Mouse (Mus musculus) limb, embryonic 14.5 days (tissue): ENCODE data around the gene Mlph. TPM values are rescaled to one million over a fixed set of nuclear protein-coding genes. Genes with fewer than 3 reads are reported as not detected.

Source experiments
- ATAC-seq: fragments of 200-750 bp; cut with Nextera tagmentation; 2 replicates; pipeline ENCODE4 v1.8.0; 2017; ENCODE audit warnings: low read depth, moderate number of reproducible peaks, moderate TSS enrichment; ENCODE audit not compliant: low FRiP score
- DNase-seq: peaks from one replicate; pipeline ENCODE4 v3.0.0-alpha.2; 2015; ENCODE audit warnings: low spot score
- H3K27ac ChIP-seq: fragments of 300-500 bp; sonication (generic); replicated peaks from 2 replicates; pipeline ENCODE4 v1.5.1; 2014; ENCODE audit warnings: low read depth, mild to moderate bottlenecking, low read length, moderate library complexity, mixed read lengths
- H3K27me3 ChIP-seq: fragments of 300-500 bp; sonication (generic); 2 replicates; pipeline ENCODE4 v1.6.1; 2014; ENCODE audit warnings: low read length, mixed read lengths; ENCODE audit not compliant: control insufficient read depth, insufficient read depth
- H3K36me3 ChIP-seq: fragments of 300-500 bp; sonication (generic); 2 replicates; pipeline ENCODE4 v1.6.1; 2014; ENCODE audit warnings: mild to moderate bottlenecking, low read length, moderate library complexity, mixed read lengths; ENCODE audit not compliant: control insufficient read depth, insufficient read depth
- H3K4me1 ChIP-seq: fragments of 300-500 bp; sonication (generic); 2 replicates; pipeline ENCODE4 v1.6.1; 2014; ENCODE audit warnings: antibody characterized with exemption, low read length, mixed read lengths; ENCODE audit not compliant: control insufficient read depth, insufficient read depth
- H3K4me2 ChIP-seq: fragments of 300-500 bp; sonication (generic); replicated peaks from 2 replicates; pipeline ENCODE4 v1.6.1; 2014; ENCODE audit warnings: low read depth, mild to moderate bottlenecking, low read length, moderate library complexity; ENCODE audit not compliant: severe bottlenecking
- H3K4me3 ChIP-seq: fragments of 300-500 bp; sonication (generic); replicated peaks from 2 replicates; pipeline ENCODE4 v1.5.1; 2014; ENCODE audit warnings: low read length
- H3K9ac ChIP-seq: fragments of 300-500 bp; sonication (generic); 2 replicates; pipeline ENCODE4 v1.6.1; 2014; ENCODE audit warnings: mild to moderate bottlenecking, low read depth, low read length, moderate library complexity; ENCODE audit not compliant: severe bottlenecking
- H3K9me3 ChIP-seq: fragments of 300-500 bp; sonication (generic); 2 replicates; pipeline ENCODE4 v1.6.1; 2016; ENCODE audit warnings: low read length; ENCODE audit not compliant: control insufficient read depth
- POLR2A ChIP-seq: fragments of 200-500 bp; IDR thresholded peaks from 2 replicates; pipeline ENCODE4 v1.8.0; 2012; ENCODE audit warnings: inconsistent platforms, mild to moderate bottlenecking, moderate library complexity, borderline replicate concordance; ENCODE audit not compliant: insufficient read depth, insufficient read length; ENCODE audit errors: extremely low read depth
- WGBS: fragments of 180-500 bp; shearing (Covaris S2); extraction: QIAGEN DNeasy Blood & Tissue Kit; methylation state at CpG from one replicate; pipeline ENCODE4 v1.1.7; 2014; 5-methylcytosine and 5-hydroxymethylcytosine counted together
- polyA plus RNA-seq, 2 experiments: library from polyadenylated mRNA; depleted of rRNA in 1 of 2; stranded (reverse) in 1 of 2; unstranded in 1 of 2; fragments of >200 nt; fragmentation: Nextera tagmentation in 1 of 2; extraction: Ambion mirVana in 1 of 2; gene quantifications; 2 replicates each; pipeline versions ENCODE4 v1.2.1 to v1.2.3; 2012 to 2014

Mlph gene
- polyA plus RNA-seq, 2 experiments, result 1.3 to 1.5 TPM

DNA sequence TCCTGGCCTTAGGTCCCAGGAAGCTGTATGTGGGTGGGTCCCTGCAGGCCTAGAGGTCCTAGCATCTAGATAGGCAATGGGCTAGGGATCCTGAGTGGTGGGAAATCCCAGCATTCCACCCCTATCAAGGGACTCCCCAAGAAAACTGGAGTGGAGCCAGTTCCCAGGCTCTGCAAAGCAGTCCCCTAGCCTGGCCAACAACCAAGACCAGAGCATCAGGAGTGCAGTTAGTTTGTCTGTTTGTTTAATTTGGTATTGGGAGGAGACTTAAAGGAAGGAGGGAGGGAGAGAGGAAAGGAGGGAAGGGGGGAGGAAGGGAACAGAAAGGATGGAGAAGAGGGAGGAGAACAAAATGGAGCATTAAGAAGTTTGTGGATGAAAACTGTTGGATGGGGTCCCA is 5.7 kb upstream of the Mlph start:
- ATAC-seq (no peak), DNase-seq (no peak)
- Histone ChIP-seq H3K27me3 (no peaks in the 10 kb centered on the region), H3K27ac (no peak overlapping the region), H3K9me3 (no peaks in the 10 kb centered on the region), H3K36me3 (no peaks in the 10 kb centered on the region), H3K4me2 (no peak overlapping the region), H3K4me1 (peaks cover 10% of the 10 kb centered on the region), H3K9ac (no peak overlapping the region), H3K4me3 (no peak overlapping the region)
- no peak for TF ChIP-seq POLR2A

DNA sequence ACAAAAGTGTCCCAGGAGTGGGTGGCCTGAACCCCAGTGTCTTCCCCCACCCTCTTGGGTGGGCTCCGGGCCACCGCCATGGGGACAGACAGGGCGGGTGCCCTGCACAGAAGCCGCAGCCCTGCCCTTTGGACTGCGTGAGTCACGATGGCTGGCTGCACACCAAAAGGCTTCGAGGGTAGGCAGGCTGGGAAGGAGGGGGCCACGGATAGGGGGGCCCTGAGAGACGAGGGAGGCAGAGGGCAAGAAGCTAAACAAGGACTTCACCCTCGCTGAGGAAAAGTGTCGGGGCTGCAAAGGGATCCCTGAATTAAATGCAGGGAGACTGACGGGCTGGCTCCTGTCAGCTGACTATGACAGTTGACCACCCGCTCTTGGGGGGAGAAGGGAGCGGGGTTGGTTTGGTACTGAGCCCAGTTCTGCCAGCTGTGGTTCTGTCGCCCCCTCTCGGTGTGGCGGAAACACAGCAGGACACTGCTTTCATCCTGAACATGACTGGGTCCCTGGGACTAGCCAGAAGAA is 5.2 kb upstream of the Mlph start:
- TF ChIP-seq POLR2A, result no peak
- Histone ChIP-seq H3K9ac (no peak overlapping the region), H3K4me1 (peaks cover 9% of the 10 kb centered on the region), H3K27me3 (no peaks in the 10 kb centered on the region), H3K4me3 (no peak overlapping the region), H3K4me2 (no peak overlapping the region), H3K36me3 (no peaks in the 10 kb centered on the region), H3K27ac (no peak overlapping the region), H3K9me3 (no peaks in the 10 kb centered on the region)
- ATAC-seq (no peak), DNase-seq (no peak)
- 52% methylated on average over 17 of the region's 17 CpGs for WGBS

DNA sequence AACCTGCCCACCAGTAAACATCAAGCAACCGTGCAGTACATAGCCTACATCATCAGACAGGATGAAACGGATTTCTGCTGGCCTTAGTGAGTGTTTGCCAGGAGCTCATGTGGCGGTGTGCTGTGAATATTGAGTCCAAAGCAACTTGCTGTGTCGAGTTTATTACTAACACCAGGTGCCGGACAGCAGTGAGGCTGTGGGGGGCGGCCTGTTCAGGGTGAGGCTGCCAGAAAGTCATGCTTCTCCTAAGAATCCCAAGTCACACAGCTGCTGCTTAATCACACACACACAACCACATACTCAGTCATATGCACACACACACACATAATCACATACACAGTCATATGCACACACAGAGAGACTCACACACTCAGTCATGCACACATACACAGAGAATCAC is 1.7 kb upstream of the Mlph start:
- no peak overlapping the region for H3K4me2 ChIP-seq
- H3K9ac ChIP-seq, result no peak overlapping the region
- no peak for DNase-seq
- no peak for TF ChIP-seq POLR2A
- no peak for ATAC-seq
- H3K27me3 ChIP-seq, result no peaks in the 10 kb centered on the region
- H3K36me3 ChIP-seq, result no peaks in the 10 kb centered on the region
- H3K4me3 ChIP-seq, result no peak overlapping the region
- H3K27ac ChIP-seq, result no peak overlapping the region
- H3K9me3 ChIP-seq, result no peaks in the 10 kb centered on the region
- H3K4me1 ChIP-seq, result peaks cover 17% of the 10 kb centered on the region
- 34% methylated on average over 6 of the region's 6 CpGs for WGBS

DNA sequence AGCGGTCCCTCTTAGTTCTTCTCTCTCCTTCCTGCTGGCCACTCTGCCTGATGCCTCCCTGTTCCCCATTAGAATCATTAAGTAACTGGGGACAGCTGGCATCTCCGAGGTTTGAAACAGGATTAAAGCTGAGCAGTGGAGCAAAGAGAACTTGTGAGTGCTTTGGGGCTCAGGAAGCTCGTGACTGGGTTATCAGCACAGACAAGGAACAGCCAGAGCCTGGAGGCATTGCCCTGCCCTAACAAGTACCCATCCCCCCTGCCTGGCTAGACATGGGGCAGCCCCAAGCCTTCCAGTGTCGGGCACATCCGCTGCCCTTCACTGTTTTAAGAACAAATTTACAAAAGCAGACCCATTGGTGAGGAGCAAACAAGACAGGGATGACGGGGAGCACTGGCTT is 2.6 kb downstream of the Mlph start:
- Histone ChIP-seq H3K27ac (no peak overlapping the region), H3K27me3 (no peaks in the 10 kb centered on the region), H3K4me2 (no peak overlapping the region), H3K36me3 (no peaks in the 10 kb centered on the region), H3K9ac (no peak overlapping the region), H3K9me3 (peaks cover 6% of the 10 kb centered on the region), H3K4me3 (no peak overlapping the region), H3K4me1 (peaks cover 10% of the 10 kb centered on the region)
- ATAC-seq, result no peak
- TF ChIP-seq POLR2A, result no peak
- 63% methylated on average over 6 of the region's 6 CpGs for WGBS
- DNase-seq, result no peak

DNA sequence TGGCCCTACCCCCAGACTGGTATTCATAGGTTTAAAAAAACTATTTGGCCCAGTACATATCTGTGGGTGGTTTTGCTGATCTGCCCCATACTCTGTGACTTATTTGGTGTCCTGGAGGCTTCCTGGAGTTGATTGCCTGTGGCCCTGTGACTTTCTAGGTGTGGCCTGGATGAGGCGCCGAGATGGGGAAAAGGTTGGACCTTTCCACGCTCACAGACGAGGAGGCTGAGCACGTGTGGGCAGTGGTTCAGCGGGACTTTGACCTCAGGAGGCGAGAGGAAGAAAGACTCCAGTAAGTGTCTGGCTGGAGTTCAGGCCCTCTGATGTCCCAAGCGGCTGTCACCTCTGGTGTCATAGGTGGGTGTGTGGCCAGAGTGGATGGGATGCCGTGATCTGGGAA is 6.8 kb downstream of the Mlph start:
- 77% methylated on average over 9 of the region's 9 CpGs for WGBS
- TF ChIP-seq POLR2A, result no peak
- ATAC-seq (no peak), DNase-seq (no peak)
- peaks cover 6% of the 10 kb centered on the region for H3K9me3 ChIP-seq
- no peak overlapping the region for H3K4me3 ChIP-seq
- H3K4me2 ChIP-seq, result no peak overlapping the region
- no peak overlapping the region for H3K27ac ChIP-seq
- H3K27me3 ChIP-seq, result no peaks in the 10 kb centered on the region
- no peaks in the 10 kb centered on the region for H3K4me1 ChIP-seq
- no peak overlapping the region for H3K9ac ChIP-seq
- H3K36me3 ChIP-seq, result no peaks in the 10 kb centered on the region

DNA sequence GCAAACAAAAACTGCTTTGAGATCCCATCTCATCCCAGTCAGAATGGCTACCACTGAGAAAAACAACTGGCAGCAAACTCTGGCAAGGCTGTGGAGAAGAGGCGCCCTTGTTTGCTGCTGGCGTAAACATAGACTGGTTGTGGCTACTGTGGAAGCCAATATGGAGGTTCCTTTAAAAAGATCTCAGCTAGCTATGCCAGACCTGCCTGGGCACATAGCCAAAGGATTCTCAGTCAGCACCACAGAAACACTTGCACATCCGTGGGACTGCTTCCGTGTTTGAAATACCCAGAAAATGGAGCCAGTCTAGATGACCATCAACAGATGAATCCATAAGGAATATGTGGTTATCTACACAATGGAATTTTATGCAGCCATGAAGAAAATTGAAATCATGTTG is 11.1 kb downstream of the Mlph start:
- Histone ChIP-seq H3K27me3 (0 out of 2 replicates have a peak, but pooled peaks cover 5% of the 10 kb centered on the region), H3K4me1 (peaks cover 16% of the 10 kb centered on the region), H3K4me2 (no peak overlapping the region), H3K27ac (no peak overlapping the region), H3K9ac (no peak overlapping the region), H3K4me3 (no peak overlapping the region), H3K9me3 (no peaks in the 10 kb centered on the region), H3K36me3 (no peaks in the 10 kb centered on the region)
- 84% methylated on average over 4 of the region's 4 CpGs for WGBS
- TF ChIP-seq POLR2A, result no peak
- DNase-seq (no peak), ATAC-seq (no peak)
